Mouse (Mus musculus) hindbrain, embryonic 10.5 days (tissue): ENCODE results near the gene Gid8. TPM values are rescaled to one million over a fixed set of nuclear protein-coding genes. Genes with fewer than 3 reads are reported as not detected.
"Not testable (repeated sequence)": the region's sequence is repeated elsewhere in the genome, so short reads cannot be mapped to it uniquely, and the experiment has no call there.

Experiments used
- DNase-seq: peaks from one replicate; pipeline ENCODE4 v3.0.0-alpha.2; 2017; ENCODE audit warnings: low spot score
- H3K27ac ChIP-seq: fragments of 300-500 bp; sonication (generic); 2 replicates; pipeline ENCODE4 v1.5.1; 2016; ENCODE audit warnings: mild to moderate bottlenecking, moderate library complexity
- H3K27me3 ChIP-seq: fragments of 300-500 bp; sonication (generic); 2 replicates; pipeline ENCODE4 v1.6.1; 2016; ENCODE audit warnings: mild to moderate bottlenecking; ENCODE audit not compliant: poor library complexity, insufficient read depth, severe bottlenecking
- H3K36me3 ChIP-seq: fragments of 300-500 bp; sonication (generic); 2 replicates; pipeline ENCODE4 v1.6.1; 2016; ENCODE audit warnings: mild to moderate bottlenecking, moderate library complexity
- H3K4me1 ChIP-seq: fragments of 300-500 bp; sonication (generic); replicated peaks from 2 replicates; pipeline ENCODE4 v1.6.1; 2016; ENCODE audit warnings: mild to moderate bottlenecking
- H3K4me3 ChIP-seq: fragments of 300-500 bp; sonication (generic); 2 replicates; pipeline ENCODE4 v1.5.1; 2016; ENCODE audit warnings: mild to moderate bottlenecking, moderate library complexity
- H3K9me3 ChIP-seq: fragments of 300-500 bp; sonication (generic); 2 replicates; pipeline ENCODE4 v1.6.1; 2016; ENCODE audit warnings: mild to moderate bottlenecking, moderate library complexity
- WGBS: fragments of 180-500 bp; shearing (Covaris S2); methylation state at CpG from one replicate; pipeline ENCODE4 v1.1.7; 2016; 5-methylcytosine and 5-hydroxymethylcytosine counted together
- polyA plus RNA-seq: library from polyadenylated mRNA; unstranded; fragments of >200 nt; fragmentation: Nextera tagmentation; extraction: Ambion mirVana; gene quantifications from 2 replicates; pipeline ENCODE4 v1.2.1, GENCODE M21; 2016

The Gid8 gene
- polyA plus RNA-seq, 1 experiment from 2014 or later, result 50.8 TPM

GRCm38 (mm10) chr2:180722748-180723147, 12.8 kb downstream of the Gid8 start:
- H3K36me3 ChIP-seq, result peaks cover 65% of the 10 kb centered on the region
- H3K27me3 ChIP-seq, DNase-seq, H3K9me3 ChIP-seq, H3K27ac ChIP-seq, H3K4me3 ChIP-seq: not testable (repeated sequence)
- 93% methylated on average over 5 of the region's 5 CpGs for WGBS
- H3K4me1 ChIP-seq, result peaks cover 16% of the 10 kb centered on the region

GRCm38 (mm10) chr2:180723865-180724264, 13.9 kb downstream of the Gid8 start:
- no peak overlapping the region for H3K27ac ChIP-seq
- 0 out of 2 replicates have a peak, but pooled peaks cover 4% of the 10 kb centered on the region for H3K27me3 ChIP-seq
- DNase-seq, result no peak
- peaks cover 26% of the 10 kb centered on the region for H3K4me1 ChIP-seq
- H3K9me3 ChIP-seq, result no peaks in the 10 kb centered on the region
- peaks cover 54% of the 10 kb centered on the region for H3K36me3 ChIP-seq
- 77% methylated on average over 2 of the region's 2 CpGs for WGBS
- H3K4me3 ChIP-seq, result no peak overlapping the region

GRCm38 (mm10) chr2:180724585-180725413, 14.9 kb downstream of the Gid8 start, which contains the start of gene Slc17a9:
Gene Slc17a9, plus strand, starts transcription at chr2:180725263.
- Histone ChIP-seq H3K36me3 (peaks cover 44% of the 10 kb centered on the region), H3K4me1 (peaks cover 26% of the 10 kb centered on the region), H3K27ac (no peak within 1 kb of the TSS), H3K9me3 (no peaks in the 10 kb centered on the region), H3K4me3 (0 out of 2 replicates have a peak within 1 kb of the TSS, but pooled peaks have one; percentile 4), H3K27me3 (0 out of 2 replicates have a peak, but pooled peaks cover 4% of the 10 kb centered on the region)
- 5% methylated on average over 18 of the region's 18 CpGs for WGBS
- DNase-seq, result peak; percentile 6

GRCm38 (mm10) chr2:180725414-180725778, 15.5 kb downstream of the Gid8 start:
- no peaks in the 10 kb centered on the region for H3K9me3 ChIP-seq
- H3K27ac ChIP-seq, result no peak overlapping the region
- H3K4me3 ChIP-seq, result 0 out of 2 replicates have a peak overlapping the region, but pooled peaks have one; percentile 4
- 8% methylated on average over 6 of the region's 6 CpGs for WGBS
- peaks cover 38% of the 10 kb centered on the region for H3K36me3 ChIP-seq
- DNase-seq, result no peak
- peaks cover 26% of the 10 kb centered on the region for H3K4me1 ChIP-seq
- H3K27me3 ChIP-seq, result 0 out of 2 replicates have a peak, but pooled peaks cover 4% of the 10 kb centered on the region

- H3K36me3 ChIP-seq, result peaks cover 32% of the 10 kb centered on the region
- peaks cover 26% of the 10 kb centered on the region for H3K4me1 ChIP-seq
- no peak for DNase-seq
- no peak overlapping the region for H3K4me3 ChIP-seq
- H3K27ac ChIP-seq, result no peak overlapping the region
- H3K9me3 ChIP-seq, result no peaks in the 10 kb centered on the region
- H3K27me3 ChIP-seq, result 0 out of 2 replicates have a peak, but pooled peaks cover 4% of the 10 kb centered on the region
- 37% methylated on average over 8 of the region's 8 CpGs for WGBS
These were observed 16.1 kb downstream of the Gid8 start for GRCm38 (mm10) chr2:180725856-180726629.

GRCm38 (mm10) chr2:180726658-180727442, 16.9 kb downstream of the Gid8 start:
- H3K27me3 ChIP-seq, result 0 out of 2 replicates have a peak, but pooled peaks cover 4% of the 10 kb centered on the region
- 74% methylated on average over 6 of the region's 6 CpGs for WGBS
- no peak overlapping the region for H3K4me3 ChIP-seq
- H3K9me3 ChIP-seq, result no peaks in the 10 kb centered on the region
- peaks cover 24% of the 10 kb centered on the region for H3K36me3 ChIP-seq
- H3K4me1 ChIP-seq, result peaks cover 26% of the 10 kb centered on the region
- no peak overlapping the region; the same call in 1 of the 2 replicates for H3K27ac ChIP-seq
- no peak for DNase-seq

- H3K27me3 ChIP-seq, result 0 out of 2 replicates have a peak, but pooled peaks cover 4% of the 10 kb centered on the region
- no peak for DNase-seq
- WGBS, result 59% methylated on average over 4 of the region's 4 CpGs
- H3K36me3 ChIP-seq, result peaks cover 16% of the 10 kb centered on the region
- no peak overlapping the region for H3K4me3 ChIP-seq
- no peaks in the 10 kb centered on the region for H3K9me3 ChIP-seq
- H3K4me1 ChIP-seq, result peaks cover 26% of the 10 kb centered on the region
- no peak overlapping the region for H3K27ac ChIP-seq
These were observed 17.7 kb downstream of the Gid8 start for GRCm38 (mm10) chr2:180727613-180728021.

GRCm38 (mm10) chr2:180731036-180731435, 21.1 kb downstream of the Gid8 start:
- Histone ChIP-seq H3K4me1 (peaks cover 14% of the 10 kb centered on the region; the same call in 1 of the 2 replicates), H3K27ac (no peak overlapping the region), H3K4me3 (no peak overlapping the region), H3K36me3 (no peaks in the 10 kb centered on the region), H3K9me3 (no peaks in the 10 kb centered on the region), H3K27me3 (no peaks in the 10 kb centered on the region)
- no peak for DNase-seq
- 85% methylated on average over 3 of the region's 3 CpGs for WGBS

- no peak for DNase-seq
- Histone ChIP-seq H3K27me3 (no peaks in the 10 kb centered on the region), H3K4me1 (peaks cover 14% of the 10 kb centered on the region; the same call in 1 of the 2 replicates), H3K36me3 (no peaks in the 10 kb centered on the region), H3K9me3 (no peaks in the 10 kb centered on the region), H3K4me3 (no peak overlapping the region), H3K27ac (no peak overlapping the region)
- WGBS, result 76% methylated on average over 6 of the region's 6 CpGs
These were observed 22.1 kb downstream of the Gid8 start for GRCm38 (mm10) chr2:180731984-180732383.

GRCm38 (mm10) chr2:180735232-180735631, 25.3 kb downstream of the Gid8 start:
- 80% methylated on average over 7 of the region's 7 CpGs for WGBS
- no peaks in the 10 kb centered on the region for H3K36me3 ChIP-seq
- no peak overlapping the region for H3K27ac ChIP-seq
- no peaks in the 10 kb centered on the region for H3K4me1 ChIP-seq
- H3K9me3 ChIP-seq, result no peaks in the 10 kb centered on the region
- no peaks in the 10 kb centered on the region for H3K27me3 ChIP-seq
- no peak overlapping the region for H3K4me3 ChIP-seq
- no peak for DNase-seq

GRCm38 (mm10) chr2:180737984-180738383, 28.1 kb downstream of the Gid8 start:
- H3K27me3 ChIP-seq, result no peaks in the 10 kb centered on the region
- no peak overlapping the region for H3K27ac ChIP-seq
- DNase-seq, result no peak
- H3K4me3 ChIP-seq, result no peak overlapping the region
- no peaks in the 10 kb centered on the region for H3K36me3 ChIP-seq
- WGBS, result 78% methylated on average over 2 of the region's 2 CpGs
- no peaks in the 10 kb centered on the region for H3K4me1 ChIP-seq
- H3K9me3 ChIP-seq, result no peaks in the 10 kb centered on the region

GRCm38 (mm10) chr2:180740349-180740748, 30.4 kb downstream of the Gid8 start:
- Histone ChIP-seq H3K27me3 (no peaks in the 10 kb centered on the region), H3K4me1 (no peaks in the 10 kb centered on the region), H3K4me3 (no peak overlapping the region), H3K27ac (no peak overlapping the region), H3K36me3 (no peaks in the 10 kb centered on the region), H3K9me3 (no peaks in the 10 kb centered on the region)
- DNase-seq, result no peak
- 18% methylated on average over 3 of the region's 3 CpGs for WGBS
